Mouse (Mus musculus): ENCODE data around the gene Chchd3. TPM values are rescaled to one million over a fixed set of nuclear protein-coding genes. Genes with fewer than 3 reads are reported as not detected.

The Chchd3 gene
- total RNA-seq (2021): 100 to 1,000 TPM; 234 to 249 TPM
- long read RNA-seq, experiment 1, transcript Chchd3-201 (8 exons, 1,550 nt): major isoform, 220 of 236 reads
- long read RNA-seq, experiment 1, partial matches to known transcripts: 1 of 236 reads
- long read RNA-seq, experiment 1, other reads (novel, unspliced or antisense): 15 of 236 reads
- long read RNA-seq, experiment 2, transcript Chchd3-201 (8 exons, 1,550 nt): major isoform, 251 of 270 reads
- long read RNA-seq, experiment 2, partial matches to known transcripts: 0 of 270 reads
- long read RNA-seq, experiment 2, other reads (novel, unspliced or antisense): 16 of 270 reads

DNA sequence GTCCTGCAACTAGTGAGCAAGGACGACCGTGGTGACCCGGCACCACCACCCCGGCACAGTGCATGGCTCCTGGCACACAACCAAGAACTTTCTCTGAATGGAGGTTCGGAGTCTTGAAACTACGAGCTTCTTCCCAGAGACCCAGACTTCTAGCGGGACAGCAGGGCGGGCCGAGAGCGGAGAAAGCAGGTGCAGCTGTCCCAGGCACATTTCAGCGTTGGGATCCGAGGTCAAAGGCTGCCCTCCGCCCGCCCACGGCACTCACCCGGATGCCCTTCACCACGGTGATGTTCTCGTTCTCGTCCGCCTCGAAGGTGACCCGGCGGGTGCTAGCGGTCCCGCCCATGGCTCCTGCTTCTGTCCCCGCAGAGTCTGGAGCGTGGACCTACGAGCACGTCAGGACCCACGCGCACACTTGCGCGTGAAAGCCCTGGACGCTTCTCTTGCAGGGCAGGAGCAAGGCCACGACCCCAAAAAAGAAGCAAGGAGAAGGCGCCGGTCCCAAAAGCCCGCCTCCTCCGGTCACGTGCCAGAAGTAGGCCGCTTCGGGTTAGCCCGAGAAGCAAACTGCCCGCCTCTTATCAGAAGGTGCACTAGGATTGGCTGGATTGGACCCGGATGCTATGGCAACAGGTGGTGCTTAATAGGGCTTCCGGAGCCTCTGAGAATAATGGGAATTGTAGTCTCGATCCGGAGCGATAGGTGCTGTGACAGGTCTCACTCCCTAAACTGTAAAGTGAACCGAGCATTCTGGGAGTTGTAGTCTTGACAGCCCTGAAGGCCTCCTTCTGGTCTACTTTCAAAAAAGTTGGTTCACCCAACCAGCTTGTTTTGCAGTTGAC, at the start of gene Chchd3:
TSS of gene Chchd3 (minus strand) at position 526 of the 842 bp plus-strand sequence.
- peak; percentile 85 to 94 for DNase-seq (ENCODE audit: low spot score in 2 of 2)

DNA sequence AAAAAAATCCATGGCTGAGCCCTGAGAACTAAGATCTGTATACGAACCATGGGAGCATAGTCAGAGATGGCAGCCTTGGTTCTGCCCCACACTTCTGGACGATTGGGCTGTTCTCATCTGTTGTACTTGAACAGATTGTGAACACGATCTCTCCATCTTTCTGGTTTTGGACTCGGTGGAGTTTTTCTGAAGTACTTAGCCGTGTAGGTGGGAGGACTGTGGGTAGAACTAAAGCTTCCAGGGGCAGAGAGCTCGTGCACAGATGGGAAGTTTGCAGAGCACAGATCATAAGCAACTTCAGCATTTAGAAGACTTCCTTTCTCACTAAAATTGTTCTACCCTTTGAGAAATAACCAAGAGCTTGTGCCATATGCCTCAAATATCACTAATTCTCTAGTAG, 44.6 kb upstream of the Chchd3 start:
- no peak for DNase-seq (ENCODE audit: low spot score in 2 of 2)

DNA sequence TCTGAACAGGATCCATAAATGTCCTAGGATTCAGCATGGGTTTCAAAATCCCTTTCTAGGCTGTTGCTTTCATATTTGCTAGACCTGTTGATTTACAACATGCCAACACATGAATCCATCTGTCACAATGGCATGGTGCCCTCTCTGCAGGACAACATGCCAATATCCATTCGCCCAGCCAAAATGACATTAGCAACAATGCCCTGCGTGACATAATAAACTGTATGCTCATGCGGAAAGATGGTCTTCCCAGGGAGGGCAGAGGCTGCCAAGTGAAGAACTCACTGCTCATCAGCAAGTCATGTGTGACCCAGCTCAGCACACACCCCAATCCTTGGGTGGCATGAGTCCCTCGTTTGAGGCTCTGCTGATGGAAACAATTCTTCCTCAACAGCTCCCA, 38.8 kb upstream of the Chchd3 start:
- peak in 1 of 2 experiments; percentile 16 for DNase-seq (ENCODE audit: low spot score in 2 of 2)

DNA sequence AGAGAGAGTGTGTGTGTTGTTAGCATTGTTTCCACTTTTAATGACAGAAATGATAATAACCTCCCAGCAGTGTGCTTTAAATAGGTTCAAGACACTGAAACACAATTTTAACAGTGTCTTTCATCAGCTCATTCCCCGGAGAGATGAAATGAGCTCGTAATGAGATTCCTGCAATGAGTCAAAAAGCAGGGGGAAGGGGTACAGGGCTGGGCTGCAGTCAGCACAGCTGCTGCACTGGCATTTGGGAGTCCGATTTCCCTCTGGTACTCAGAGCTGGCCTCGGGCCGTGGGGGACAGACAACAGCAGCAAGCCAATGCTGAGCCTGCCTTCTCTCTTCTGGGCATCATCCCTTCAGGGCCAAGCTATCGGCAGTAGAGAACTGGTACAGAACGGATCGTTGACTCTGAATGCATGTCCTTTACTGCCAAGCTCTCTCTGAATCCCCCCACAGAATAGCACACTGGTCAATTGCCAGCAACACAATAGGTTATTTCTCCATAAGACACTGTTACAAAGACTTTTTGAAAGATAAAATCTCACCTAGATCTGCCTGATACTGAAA, 34.7 kb upstream of the Chchd3 start:
- peak in 1 of 2 experiments; percentile 16 for DNase-seq (ENCODE audit: low spot score in 2 of 2)

DNA sequence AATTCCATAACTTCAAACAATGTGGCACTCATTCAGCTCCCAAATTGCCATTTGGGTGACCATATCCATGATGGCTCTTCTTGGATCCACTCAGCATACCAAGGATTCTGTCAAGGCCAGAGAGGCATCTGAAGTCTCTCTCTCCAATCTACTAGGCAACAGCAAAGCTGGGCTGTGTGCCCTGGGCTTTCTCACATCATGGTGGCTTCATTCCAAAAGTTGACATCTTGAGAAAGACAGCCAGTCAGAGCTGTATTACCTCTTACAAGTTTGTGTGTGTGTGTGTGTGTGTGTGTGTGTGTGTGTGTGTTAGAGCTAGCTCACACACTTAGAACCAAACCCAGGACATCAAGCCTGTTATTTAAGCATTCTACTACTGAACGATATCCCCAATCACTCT, 20.1 kb upstream of the Chchd3 start:
- DNase-seq (ENCODE audit: low spot score in 2 of 2): no peak

DNA sequence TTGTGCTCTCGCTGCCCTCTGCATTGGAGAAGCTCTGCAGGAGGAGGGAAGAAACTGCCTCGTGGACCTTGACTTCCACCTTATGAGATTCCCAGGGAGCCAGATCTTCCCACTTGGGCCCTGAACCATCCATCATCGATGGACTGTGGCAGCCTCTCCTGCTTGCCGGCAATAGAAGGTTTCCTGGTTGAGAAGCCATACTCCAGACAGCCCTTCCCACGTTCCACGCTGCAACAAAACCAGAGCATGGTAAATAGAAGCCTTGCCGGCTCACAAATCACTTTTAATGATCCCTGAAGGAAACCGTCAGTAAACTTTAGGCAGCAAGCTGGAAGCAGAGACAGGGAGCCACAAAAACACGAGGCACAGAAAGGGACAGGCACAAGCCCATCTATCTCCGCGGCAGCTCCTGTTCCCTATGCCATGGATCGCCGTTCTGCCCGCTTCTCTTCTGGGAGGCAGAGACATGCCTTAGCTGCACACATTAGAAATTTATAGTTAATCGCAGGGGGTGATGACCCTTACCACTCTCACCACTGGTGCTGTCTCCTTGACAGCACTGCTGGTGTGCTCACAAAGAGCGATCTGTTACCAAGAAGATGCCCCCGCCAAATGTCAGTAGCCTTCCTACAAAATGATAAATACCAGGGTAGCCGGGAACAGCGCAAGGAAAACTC, 18.3 kb upstream of the Chchd3 start:
- DNase-seq (ENCODE audit: low spot score in 2 of 2): no peak

DNA sequence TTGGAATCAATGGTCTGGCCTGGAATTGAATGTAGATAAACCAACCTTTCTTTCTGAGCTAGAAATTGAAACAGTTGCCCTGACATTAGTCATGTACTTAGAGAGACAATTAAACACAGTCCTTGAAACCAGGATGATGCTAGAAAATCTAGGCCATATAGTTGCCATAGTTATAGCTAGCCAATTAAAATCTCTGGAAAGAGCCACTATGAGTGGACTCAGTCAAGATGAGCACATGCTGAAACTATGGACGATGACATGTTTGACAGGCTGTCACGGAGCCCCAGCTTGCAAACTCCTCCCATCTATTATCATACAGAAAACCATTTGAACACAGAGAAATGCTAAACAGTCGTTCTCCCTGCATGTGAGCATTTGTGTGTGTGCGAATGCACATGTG, 6.4 kb upstream of the Chchd3 start:
- DNase-seq (ENCODE audit: low spot score in 2 of 2): no peak

DNA sequence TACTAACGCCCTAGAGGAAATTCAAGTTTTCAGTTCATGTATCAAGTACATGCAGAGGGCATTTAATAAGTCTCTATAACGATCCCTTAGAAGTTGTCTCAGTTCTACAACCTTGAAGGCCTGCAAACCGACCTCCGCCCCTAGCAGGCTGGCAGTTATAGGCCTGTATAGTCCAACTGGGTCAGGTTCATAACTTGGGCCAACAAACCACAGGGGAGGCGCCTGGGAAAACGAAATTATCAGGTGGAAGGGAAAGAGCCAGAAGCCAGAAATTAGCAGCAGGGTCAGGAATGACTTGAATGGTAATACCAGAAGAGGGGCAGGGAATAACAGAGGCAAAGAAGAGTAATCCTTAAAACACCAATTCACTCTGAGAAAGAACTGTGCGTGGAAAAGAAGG, 784 bp downstream of the Chchd3 start:
- no peak for DNase-seq (ENCODE audit: low spot score in 2 of 2)

DNA sequence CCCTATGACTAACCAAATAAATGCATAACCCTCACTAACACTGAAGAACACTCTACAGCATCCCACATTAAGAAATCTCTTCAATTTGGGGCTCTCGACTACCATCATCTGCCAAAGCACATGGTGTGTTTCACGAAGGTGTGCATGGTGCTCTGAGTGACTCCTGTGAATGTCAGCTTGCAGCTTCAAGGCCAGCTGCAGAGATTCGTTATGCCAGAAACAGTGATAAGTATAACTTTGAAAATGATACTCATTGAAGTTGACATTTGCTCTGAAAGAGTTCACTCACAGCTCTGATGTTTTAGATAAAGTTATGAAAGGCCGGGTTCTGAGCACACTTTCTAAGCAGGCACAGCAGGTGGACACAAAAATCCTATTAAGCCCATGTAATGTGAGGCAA, 3.7 kb downstream of the Chchd3 start:
- DNase-seq (ENCODE audit: low spot score in 2 of 2): no peak

DNA sequence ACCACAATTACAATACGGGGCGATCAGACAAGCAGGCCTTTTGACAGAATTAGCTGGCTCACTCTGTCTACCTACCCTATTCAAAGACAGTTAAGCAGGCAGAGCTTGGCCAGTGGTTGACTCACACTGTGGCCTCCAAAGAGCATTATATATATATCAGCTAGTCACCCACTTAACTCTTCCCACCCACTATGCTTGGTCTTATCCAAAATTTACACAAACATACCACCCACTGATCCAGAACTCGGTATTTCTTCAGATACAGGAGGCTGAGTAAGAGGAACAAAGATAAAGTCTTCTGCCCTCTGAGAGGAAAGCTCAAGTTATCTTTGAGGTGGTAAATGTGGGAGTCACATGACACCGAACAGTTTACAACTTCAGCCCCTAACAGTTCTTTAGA, 4.4 kb downstream of the Chchd3 start:
- no peak for DNase-seq (ENCODE audit: low spot score in 2 of 2)

DNA sequence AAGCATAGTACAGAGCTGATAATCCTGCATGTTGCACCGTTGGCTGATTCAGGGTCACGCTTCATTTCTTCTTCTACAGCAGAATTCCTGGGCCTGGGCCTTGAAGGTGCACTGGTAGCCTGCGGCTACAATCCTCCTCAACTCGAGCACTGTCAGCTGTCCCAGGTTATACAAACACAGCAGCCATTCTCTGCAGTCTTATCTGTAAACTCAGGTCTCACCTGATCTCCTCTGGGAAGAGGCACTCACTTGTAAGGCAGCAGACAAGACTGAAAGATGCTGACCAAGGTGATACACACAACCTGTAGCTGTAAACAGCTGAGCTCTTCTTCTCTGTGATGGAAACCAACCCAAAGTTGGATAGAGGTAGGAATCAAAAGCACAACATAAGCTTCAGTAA, 5.1 kb downstream of the Chchd3 start:
- no peak for DNase-seq (ENCODE audit: low spot score in 2 of 2)

DNA sequence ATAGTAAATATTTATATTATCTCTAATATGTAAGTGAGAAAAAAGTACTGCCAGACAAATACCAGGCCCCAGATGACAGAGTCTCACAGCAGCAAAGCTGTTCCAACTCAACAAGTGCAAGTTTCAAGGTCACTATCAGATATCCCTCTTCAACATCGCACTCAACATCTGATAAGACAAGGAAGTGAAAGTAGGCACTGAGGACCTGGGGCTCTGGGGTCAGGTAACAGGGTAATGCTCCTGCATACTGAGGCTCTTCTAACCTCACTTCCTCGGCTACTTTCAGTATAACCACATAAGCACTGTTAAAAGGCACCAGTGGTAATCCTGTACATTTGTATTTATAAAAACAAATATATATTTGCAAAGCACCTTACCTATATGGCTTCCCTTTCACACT, 8.4 kb downstream of the Chchd3 start:
- no peak for DNase-seq (ENCODE audit: low spot score in 2 of 2)

DNA sequence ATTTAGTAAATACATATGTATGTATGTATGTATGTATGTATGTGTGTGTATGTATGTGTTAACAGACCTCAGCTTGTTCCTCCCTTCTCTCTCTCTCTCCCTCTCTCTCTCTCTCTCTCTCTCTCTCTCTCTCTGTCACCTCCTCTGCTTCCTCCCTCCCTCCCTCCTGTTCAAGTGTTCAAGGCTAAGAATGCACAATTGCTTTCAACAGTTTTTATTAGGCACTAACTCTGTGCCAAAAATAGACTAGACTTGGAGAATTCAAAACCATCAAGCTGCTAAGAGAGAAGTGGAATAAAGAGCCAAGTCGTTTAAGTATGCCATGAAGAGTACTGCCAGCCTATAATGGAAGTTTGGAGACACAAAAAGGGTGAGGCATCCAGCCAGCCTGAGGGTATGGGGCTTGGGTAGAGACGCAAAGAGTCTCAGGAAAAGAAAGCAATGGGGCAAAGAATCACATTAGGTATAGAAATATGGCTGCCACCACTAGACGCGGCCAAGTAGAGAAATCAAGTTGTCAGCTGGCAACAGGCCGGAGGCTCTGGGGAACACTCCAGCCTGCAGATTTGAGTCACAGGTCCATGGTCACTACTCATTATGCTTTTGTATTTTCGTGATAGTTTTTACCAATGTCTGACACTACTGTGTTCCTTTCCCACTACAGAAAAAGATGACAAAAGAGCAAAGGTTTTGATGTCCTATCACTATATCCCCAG, 10.2 kb downstream of the Chchd3 start:
- no peak for DNase-seq (ENCODE audit: low spot score in 2 of 2)

DNA sequence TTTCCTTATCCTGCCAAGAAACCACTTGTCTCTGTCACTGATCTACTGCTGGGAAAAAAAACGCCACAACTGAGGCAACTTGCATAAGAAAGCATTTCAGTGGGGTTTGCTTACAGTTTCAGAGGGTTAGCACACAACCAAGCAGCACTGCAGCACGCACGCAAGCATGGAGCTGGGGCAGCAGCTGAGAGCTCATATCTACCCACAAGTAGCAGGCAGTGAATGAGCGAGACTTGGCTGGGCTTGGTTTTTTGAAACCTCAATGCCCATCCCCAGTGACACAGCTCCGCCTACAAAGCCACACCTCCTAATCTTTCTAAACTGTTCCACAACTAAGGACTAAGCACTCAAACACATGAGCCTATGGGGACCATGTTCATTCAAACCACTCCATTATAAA, 16.6 kb downstream of the Chchd3 start:
- DNase-seq (ENCODE audit: low spot score in 2 of 2): no peak

DNA sequence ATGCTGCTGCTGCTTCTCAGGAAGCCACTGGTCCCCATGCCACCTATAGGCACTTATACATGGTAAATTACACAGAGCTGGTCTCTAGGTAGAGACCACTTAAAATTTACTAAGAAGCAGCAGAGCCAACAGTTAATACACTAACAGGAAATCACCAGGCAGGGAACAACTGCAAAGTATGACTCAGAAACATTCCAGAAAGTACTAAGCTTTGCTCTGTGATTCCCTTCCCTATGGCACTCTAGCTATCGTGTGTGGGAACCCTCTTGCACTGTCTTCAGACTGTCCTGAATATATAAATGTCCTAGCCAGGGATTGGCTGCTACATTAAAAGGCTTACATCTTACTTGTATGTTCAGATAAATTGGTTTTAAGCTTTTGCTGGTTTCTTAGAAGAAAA, 17.2 kb downstream of the Chchd3 start:
- no peak for DNase-seq (ENCODE audit: low spot score in 2 of 2)

DNA sequence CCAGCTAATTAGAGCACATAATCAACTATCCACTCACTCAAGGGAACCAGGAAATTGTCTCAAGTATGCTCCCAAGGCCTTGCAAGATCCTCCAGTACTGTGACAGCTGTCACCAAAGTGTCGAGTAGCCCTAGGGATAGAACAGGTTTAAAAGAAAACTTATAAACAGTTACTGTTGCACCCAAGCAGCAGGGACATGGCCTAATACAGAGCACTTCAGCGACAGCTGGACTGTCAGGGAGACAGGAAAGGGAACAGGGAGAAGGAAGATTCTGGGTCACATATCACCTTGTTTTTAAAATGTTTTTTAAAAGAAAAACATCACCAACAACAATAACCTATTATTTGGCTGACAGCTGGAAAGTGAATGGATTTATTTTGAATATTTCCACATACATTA, 18.1 kb downstream of the Chchd3 start:
- no peak for DNase-seq (ENCODE audit: low spot score in 2 of 2)

DNA sequence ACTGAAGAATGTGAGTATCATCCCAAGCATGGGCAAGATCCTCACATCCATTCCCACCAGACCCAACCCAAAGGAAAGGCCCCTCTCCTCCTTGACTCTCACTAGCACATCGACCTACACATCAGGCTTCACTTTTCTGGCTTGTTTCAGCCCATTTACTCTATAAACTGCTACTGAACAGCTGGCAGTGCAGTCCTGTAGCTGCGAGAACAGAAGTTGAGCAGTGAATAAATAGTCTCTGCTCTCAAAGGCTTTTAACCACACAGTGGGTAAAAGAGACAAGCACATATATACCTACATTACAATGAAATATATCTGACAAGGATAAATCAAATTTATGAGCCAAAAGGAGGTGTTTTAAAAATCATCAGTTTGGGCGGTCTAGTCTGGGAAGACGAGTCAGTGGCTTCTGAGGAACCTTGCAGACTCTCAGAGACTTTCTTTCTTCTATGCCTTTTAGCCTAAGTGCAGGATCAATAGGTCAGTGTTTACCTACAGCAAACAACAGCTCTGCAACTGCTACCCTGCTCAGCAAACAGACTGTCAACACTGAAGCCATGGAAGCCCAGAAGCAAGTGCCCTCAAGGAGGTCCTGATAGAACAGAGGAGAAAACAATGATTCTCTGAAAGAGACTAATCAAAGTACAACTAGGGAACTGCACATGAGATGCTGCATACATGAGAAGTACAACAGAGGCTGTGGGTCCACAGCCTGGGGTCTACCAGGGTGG, 19.5 kb downstream of the Chchd3 start:
- DNase-seq (ENCODE audit: low spot score in 2 of 2): no peak

DNA sequence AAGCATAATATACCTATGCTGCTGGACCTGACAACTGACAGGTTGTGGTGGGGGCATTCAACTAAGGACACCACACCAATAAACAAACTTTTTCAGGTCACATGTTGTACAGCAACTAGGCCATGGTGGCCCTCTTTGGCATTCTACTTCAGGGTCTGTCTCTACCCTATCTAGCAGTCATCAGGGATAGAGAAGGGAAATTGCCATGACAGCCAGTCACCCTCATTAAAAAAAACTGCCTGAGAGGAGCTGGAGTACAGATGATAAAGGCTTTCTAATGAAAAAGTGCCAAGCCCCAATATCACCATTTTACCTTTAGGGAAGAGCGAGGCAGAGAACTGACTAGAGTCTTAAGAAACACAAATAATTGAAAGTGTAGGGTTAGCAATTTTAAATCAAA, 27.5 kb downstream of the Chchd3 start:
- no peak for DNase-seq (ENCODE audit: low spot score in 2 of 2)

DNA sequence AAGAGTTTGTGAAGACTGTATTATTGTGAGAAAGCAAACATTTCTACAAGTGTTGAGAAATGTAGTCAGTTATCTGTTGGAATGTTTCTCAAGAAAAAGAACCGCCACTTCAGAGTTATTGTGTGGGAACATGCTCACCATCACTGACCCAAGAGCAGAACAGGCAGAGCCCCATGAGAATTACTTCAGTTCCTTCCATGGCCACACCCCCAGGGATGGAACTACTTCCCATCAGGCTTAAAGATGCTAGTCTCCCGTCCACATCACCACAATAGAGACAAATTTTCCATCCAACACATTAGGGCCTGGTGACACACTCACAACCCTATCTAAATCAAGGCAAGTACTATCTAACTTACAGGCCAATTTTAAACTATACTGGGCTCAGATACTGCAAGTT, 28.4 kb downstream of the Chchd3 start:
- no peak for DNase-seq (ENCODE audit: low spot score in 2 of 2)

DNA sequence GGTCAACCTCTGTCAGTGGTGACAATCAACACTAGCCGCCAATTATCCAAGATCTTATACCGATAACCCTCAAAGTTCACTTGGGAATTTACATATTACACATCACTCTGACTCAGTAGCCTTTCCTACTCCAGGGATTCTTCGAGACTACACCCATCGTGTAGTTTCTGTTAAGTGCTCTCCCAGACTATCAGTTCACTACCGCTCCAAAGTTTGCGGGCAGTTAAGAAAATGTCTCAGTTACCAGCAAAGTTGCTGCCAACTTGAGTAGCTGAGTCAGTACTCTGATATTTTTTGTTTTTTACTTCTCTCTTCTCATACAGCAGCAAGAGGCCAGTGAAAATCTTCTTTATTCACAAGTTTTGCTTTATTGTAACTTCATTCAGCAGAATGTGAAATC, 31.8 kb downstream of the Chchd3 start:
- DNase-seq (ENCODE audit: low spot score in 2 of 2): no peak
